Mouse (Mus musculus): ENCODE measurements around the gene Tmem130. TPM values are rescaled to one million over a fixed set of nuclear protein-coding genes. Genes with fewer than 3 reads are reported as not detected.
A peak's percentile ranks its signal among the peaks of the same experiment; 100 is the strongest.

Gene Tmem130
- polyA plus RNA-seq, 1 experiment from 2014 or later: 0.86 TPM

GRCm38 (mm10) chr5:144755191-144755590, 6.4 kb downstream of the Tmem130 start:
- H3K4me2 ChIP-seq: no peak overlapping the region

GRCm38 (mm10) chr5:144753041-144753440, 8.6 kb downstream of the Tmem130 start:
- ATAC-seq (replicated peaks; ENCODE audit: low FRiP score): 0 out of 2 replicates have a peak, but pooled peaks have one; percentile 37
- Histone ChIP-seq H3K36me3 (ENCODE audit: control insufficient read depth, insufficient read depth, low read length) (no peaks in the 10 kb centered on the region), H3K4me3 (ENCODE audit: low read depth, low read length) (no peak overlapping the region), H3K4me1 (replicated peaks; ENCODE audit: control insufficient read depth, insufficient read depth, low read length) (no peaks in the 10 kb centered on the region; the same call in 1 of the 2 replicates), H3K9ac (ENCODE audit: low read depth, low read length) (no peak overlapping the region), H3K4me2 (no peak overlapping the region), H3K27ac (ENCODE audit: low read depth, low read length) (no peak overlapping the region), H3K9me3 (ENCODE audit: control insufficient read depth, low read length) (no peaks in the 10 kb centered on the region), H3K27me3 (replicated peaks; ENCODE audit: control insufficient read depth, insufficient read depth, low read length) (no peaks in the 10 kb centered on the region)
- DNase-seq (ENCODE audit: low spot score): no peak
- 45% methylated on average over 7 of the region's 7 CpGs for WGBS

More at GRCm38 (mm10) chr5:144755191-144755590, 6.4 kb downstream of the Tmem130 start:
- ATAC-seq (replicated peaks; ENCODE audit: low FRiP score): no peak
- DNase-seq (ENCODE audit: low spot score): no peak
- no peaks in the 10 kb centered on the region for H3K36me3 ChIP-seq (ENCODE audit: control insufficient read depth, insufficient read depth, low read length)
- H3K4me1 ChIP-seq (replicated peaks; ENCODE audit: control insufficient read depth, insufficient read depth, low read length): no peaks in the 10 kb centered on the region; the same call in 1 of the 2 replicates
- WGBS: 54% methylated on average over 10 of the region's 10 CpGs
- 0 out of 2 replicates have a peak, but pooled peaks cover 2% of the 10 kb centered on the region for H3K27me3 ChIP-seq (replicated peaks; ENCODE audit: control insufficient read depth, insufficient read depth, low read length)
- H3K4me3 ChIP-seq (ENCODE audit: low read depth, low read length): no peak overlapping the region
- H3K9ac ChIP-seq (ENCODE audit: low read depth, low read length): no peak overlapping the region
- no peak overlapping the region for H3K27ac ChIP-seq (ENCODE audit: low read depth, low read length)
- no peaks in the 10 kb centered on the region for H3K9me3 ChIP-seq (ENCODE audit: control insufficient read depth, low read length)

GRCm38 (mm10) chr5:144752432-144752831, 9.2 kb downstream of the Tmem130 start:
- DNase-seq (ENCODE audit: low spot score) (no peak), ATAC-seq (replicated peaks; ENCODE audit: low FRiP score) (peak; percentile 43)
- Histone ChIP-seq H3K36me3 (ENCODE audit: control insufficient read depth, insufficient read depth, low read length) (no peaks in the 10 kb centered on the region), H3K27ac (ENCODE audit: low read depth, low read length) (no peak overlapping the region), H3K4me3 (ENCODE audit: low read depth, low read length) (no peak overlapping the region), H3K4me1 (replicated peaks; ENCODE audit: control insufficient read depth, insufficient read depth, low read length) (no peaks in the 10 kb centered on the region; the same call in 1 of the 2 replicates), H3K9me3 (ENCODE audit: control insufficient read depth, low read length) (no peaks in the 10 kb centered on the region), H3K4me2 (no peak overlapping the region), H3K27me3 (replicated peaks; ENCODE audit: control insufficient read depth, insufficient read depth, low read length) (no peaks in the 10 kb centered on the region), H3K9ac (ENCODE audit: low read depth, low read length) (no peak overlapping the region)
- 8% methylated on average over 5 of the region's 5 CpGs for WGBS

GRCm38 (mm10) chr5:144737101-144737500, 24.5 kb downstream of the Tmem130 start:
- WGBS: 82% methylated on average over 14 of the region's 14 CpGs
- Histone ChIP-seq H3K27me3 (replicated peaks; ENCODE audit: control insufficient read depth, insufficient read depth, low read length) (no peaks in the 10 kb centered on the region), H3K4me3 (ENCODE audit: low read depth, low read length) (no peak overlapping the region), H3K27ac (ENCODE audit: low read depth, low read length) (no peak overlapping the region), H3K9ac (ENCODE audit: low read depth, low read length) (no peak overlapping the region), H3K4me1 (replicated peaks; ENCODE audit: control insufficient read depth, insufficient read depth, low read length) (no peaks in the 10 kb centered on the region), H3K9me3 (ENCODE audit: control insufficient read depth, low read length) (no peaks in the 10 kb centered on the region), H3K36me3 (ENCODE audit: control insufficient read depth, insufficient read depth, low read length) (no peaks in the 10 kb centered on the region), H3K4me2 (no peak overlapping the region)
- no peak for ATAC-seq (replicated peaks; ENCODE audit: low FRiP score)
- DNase-seq (ENCODE audit: low spot score): no peak

DNA sequence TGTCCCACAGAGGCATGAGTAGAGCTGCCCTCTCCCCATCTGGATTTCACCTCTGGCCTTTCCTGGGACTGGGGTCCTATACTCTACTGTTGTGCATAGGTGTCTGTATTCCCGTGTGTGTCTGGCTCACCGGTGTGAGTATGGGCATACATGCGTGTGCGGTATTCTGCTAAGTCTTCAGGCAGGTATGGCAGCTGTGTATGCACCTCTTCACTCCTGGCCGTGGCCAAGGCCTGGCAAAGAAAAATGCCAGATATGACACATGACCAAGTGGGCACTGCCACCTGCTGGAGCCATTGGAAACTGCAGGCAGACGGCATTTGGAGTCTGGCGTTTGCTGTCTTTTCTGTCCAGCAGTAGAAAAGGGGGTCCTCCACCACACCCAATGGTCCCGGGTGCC, 26.7 kb downstream of the Tmem130 start:
- Histone ChIP-seq H3K4me2 (no peak overlapping the region), H3K9ac (ENCODE audit: low read depth, low read length) (no peak overlapping the region), H3K36me3 (ENCODE audit: control insufficient read depth, insufficient read depth, low read length) (no peaks in the 10 kb centered on the region), H3K27ac (ENCODE audit: low read depth, low read length) (no peak overlapping the region), H3K4me3 (ENCODE audit: low read depth, low read length) (no peak overlapping the region), H3K4me1 (replicated peaks; ENCODE audit: control insufficient read depth, insufficient read depth, low read length) (no peaks in the 10 kb centered on the region), H3K27me3 (replicated peaks; ENCODE audit: control insufficient read depth, insufficient read depth, low read length) (no peaks in the 10 kb centered on the region), H3K9me3 (ENCODE audit: control insufficient read depth, low read length) (no peaks in the 10 kb centered on the region)
- ATAC-seq (replicated peaks; ENCODE audit: low FRiP score) (no peak; the same call in 1 of the 2 replicates), DNase-seq (ENCODE audit: low spot score) (peak; percentile 73)
- WGBS: 33% methylated on average over 8 of the region's 8 CpGs

- ATAC-seq (replicated peaks; ENCODE audit: low FRiP score): no peak
- WGBS: 26% methylated on average over 4 of the region's 4 CpGs
- no peaks in the 10 kb centered on the region for H3K9me3 ChIP-seq (ENCODE audit: control insufficient read depth, low read length)
- DNase-seq (ENCODE audit: low spot score): peak; percentile 47
- no peak overlapping the region for H3K4me2 ChIP-seq
- H3K27me3 ChIP-seq (replicated peaks; ENCODE audit: control insufficient read depth, insufficient read depth, low read length): no peaks in the 10 kb centered on the region
- H3K4me3 ChIP-seq (ENCODE audit: low read depth, low read length): no peak overlapping the region
- H3K9ac ChIP-seq (ENCODE audit: low read depth, low read length): no peak overlapping the region
- no peak overlapping the region for H3K27ac ChIP-seq (ENCODE audit: low read depth, low read length)
- H3K4me1 ChIP-seq (replicated peaks; ENCODE audit: control insufficient read depth, insufficient read depth, low read length): no peaks in the 10 kb centered on the region
- no peaks in the 10 kb centered on the region for H3K36me3 ChIP-seq (ENCODE audit: control insufficient read depth, insufficient read depth, low read length)
These were observed 27.7 kb downstream of the Tmem130 start for GRCm38 (mm10) chr5:144733953-144734352.

- WGBS: 80% methylated on average over 8 of the region's 8 CpGs
- H3K9me3 ChIP-seq (ENCODE audit: control insufficient read depth, low read length): no peaks in the 10 kb centered on the region
- no peaks in the 10 kb centered on the region; the same call in 1 of the 2 replicates for H3K27me3 ChIP-seq (replicated peaks; ENCODE audit: control insufficient read depth, insufficient read depth, low read length)
- H3K4me2 ChIP-seq: no peak overlapping the region
- no peak overlapping the region for H3K4me3 ChIP-seq (ENCODE audit: low read depth, low read length)
- no peaks in the 10 kb centered on the region for H3K4me1 ChIP-seq (replicated peaks; ENCODE audit: control insufficient read depth, insufficient read depth, low read length)
- H3K36me3 ChIP-seq (ENCODE audit: control insufficient read depth, insufficient read depth, low read length): no peaks in the 10 kb centered on the region
- no peak for DNase-seq (ENCODE audit: low spot score)
- no peak overlapping the region for H3K27ac ChIP-seq (ENCODE audit: low read depth, low read length)
- no peak overlapping the region for H3K9ac ChIP-seq (ENCODE audit: low read depth, low read length)
- ATAC-seq (replicated peaks; ENCODE audit: low FRiP score): no peak
These were observed 32.4 kb downstream of the Tmem130 start for GRCm38 (mm10) chr5:144729216-144729615.

DNA sequence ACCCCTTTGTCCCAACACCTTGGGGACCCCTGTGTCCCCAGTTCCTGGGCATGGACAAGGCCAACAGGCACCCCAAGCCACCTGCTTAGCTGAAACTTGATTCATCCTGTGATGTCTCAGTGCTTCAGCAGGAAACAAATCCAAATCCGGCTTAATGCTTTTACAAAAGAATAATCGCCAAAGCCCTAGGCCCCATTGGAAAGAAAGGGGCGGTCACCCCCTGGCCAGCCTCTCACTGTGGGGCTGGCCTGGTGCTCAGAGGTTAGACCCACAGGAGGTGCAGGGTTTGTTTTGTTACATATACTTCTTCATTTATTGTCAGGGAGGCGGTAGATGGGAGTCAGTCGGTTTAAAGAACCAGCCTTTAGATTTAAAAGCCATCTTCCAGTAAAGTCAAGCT, 33.4 kb downstream of the Tmem130 start:
- H3K9me3 ChIP-seq (ENCODE audit: control insufficient read depth, low read length): no peaks in the 10 kb centered on the region
- no peak overlapping the region for H3K9ac ChIP-seq (ENCODE audit: low read depth, low read length)
- H3K36me3 ChIP-seq (ENCODE audit: control insufficient read depth, insufficient read depth, low read length): no peaks in the 10 kb centered on the region
- H3K27ac ChIP-seq (ENCODE audit: low read depth, low read length): no peak overlapping the region
- no peak overlapping the region for H3K4me2 ChIP-seq
- ATAC-seq (replicated peaks; ENCODE audit: low FRiP score) (no peak), DNase-seq (ENCODE audit: low spot score) (no peak)
- H3K4me3 ChIP-seq (ENCODE audit: low read depth, low read length): no peak overlapping the region
- WGBS: 43% methylated on average over 5 of the region's 5 CpGs
- H3K27me3 ChIP-seq (replicated peaks; ENCODE audit: control insufficient read depth, insufficient read depth, low read length): no peaks in the 10 kb centered on the region; the same call in 1 of the 2 replicates
- no peaks in the 10 kb centered on the region for H3K4me1 ChIP-seq (replicated peaks; ENCODE audit: control insufficient read depth, insufficient read depth, low read length)

DNA sequence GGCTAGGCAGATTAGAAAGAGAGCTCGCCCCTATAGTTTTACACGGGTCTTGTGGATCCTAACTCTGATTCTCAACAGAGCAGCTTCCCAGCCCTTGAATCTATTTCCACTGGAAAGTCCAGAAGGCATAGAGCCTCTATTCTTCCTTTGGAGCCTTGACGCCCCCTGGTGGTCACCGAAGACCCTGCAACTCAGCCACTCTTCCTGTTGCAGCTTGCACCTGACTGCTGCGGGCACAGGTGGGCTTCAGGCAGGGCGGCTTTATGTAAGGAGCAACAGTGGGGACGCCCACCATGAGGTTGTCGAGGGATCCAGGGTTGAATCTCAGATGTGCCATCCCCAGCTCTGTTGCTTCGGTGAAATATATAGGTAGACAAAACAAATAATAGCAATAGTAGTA, 34.5 kb downstream of the Tmem130 start:
- no peak overlapping the region for H3K4me3 ChIP-seq (ENCODE audit: low read depth, low read length)
- no peaks in the 10 kb centered on the region for H3K9me3 ChIP-seq (ENCODE audit: control insufficient read depth, low read length)
- no peaks in the 10 kb centered on the region for H3K36me3 ChIP-seq (ENCODE audit: control insufficient read depth, insufficient read depth, low read length)
- ATAC-seq (replicated peaks; ENCODE audit: low FRiP score): no peak
- H3K4me1 ChIP-seq (replicated peaks; ENCODE audit: control insufficient read depth, insufficient read depth, low read length): no peaks in the 10 kb centered on the region
- H3K4me2 ChIP-seq: no peak overlapping the region
- H3K9ac ChIP-seq (ENCODE audit: low read depth, low read length): no peak overlapping the region
- WGBS: 9% methylated on average over 9 of the region's 9 CpGs
- peak; percentile 60 for DNase-seq (ENCODE audit: low spot score)
- H3K27ac ChIP-seq (ENCODE audit: low read depth, low read length): no peak overlapping the region
- H3K27me3 ChIP-seq (replicated peaks; ENCODE audit: control insufficient read depth, insufficient read depth, low read length): no peaks in the 10 kb centered on the region; the same call in 1 of the 2 replicates
